Mouse (Mus musculus): ENCODE measurements around the gene Slc8a3.

DNA sequence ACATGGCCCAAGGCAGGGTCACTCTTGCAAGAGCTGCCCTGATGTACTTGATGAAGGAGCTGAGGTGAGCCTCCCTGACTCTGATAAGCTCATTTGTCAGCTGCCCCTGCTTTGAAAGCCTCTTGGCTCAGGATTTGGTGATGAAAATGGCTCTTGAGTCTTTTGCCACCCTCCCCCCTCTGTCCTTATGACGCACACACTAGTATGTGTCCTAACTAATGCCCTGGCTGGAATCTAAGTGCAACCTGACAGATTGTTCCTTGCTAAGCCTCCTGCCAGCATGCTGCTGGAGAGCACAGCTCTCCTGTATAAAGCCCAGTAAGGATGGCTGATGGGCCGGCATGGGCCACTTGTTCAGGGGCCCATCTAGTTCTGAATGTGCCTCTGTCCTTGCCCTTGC, 91.3 kb downstream of the Slc8a3 start:
- TF ChIP-seq CTCF (IDR thresholded peaks at IDR 0.05; ENCODE audit: low read depth, low read length) (no peak), POLR2A (IDR thresholded peaks at IDR 0.05; ENCODE audit: extremely low read depth, insufficient read depth, low read length) (no peak)
